Mouse (Mus musculus): Measurements from ENCODE around the gene Trpm3.

Trpm3 gene

DNA sequence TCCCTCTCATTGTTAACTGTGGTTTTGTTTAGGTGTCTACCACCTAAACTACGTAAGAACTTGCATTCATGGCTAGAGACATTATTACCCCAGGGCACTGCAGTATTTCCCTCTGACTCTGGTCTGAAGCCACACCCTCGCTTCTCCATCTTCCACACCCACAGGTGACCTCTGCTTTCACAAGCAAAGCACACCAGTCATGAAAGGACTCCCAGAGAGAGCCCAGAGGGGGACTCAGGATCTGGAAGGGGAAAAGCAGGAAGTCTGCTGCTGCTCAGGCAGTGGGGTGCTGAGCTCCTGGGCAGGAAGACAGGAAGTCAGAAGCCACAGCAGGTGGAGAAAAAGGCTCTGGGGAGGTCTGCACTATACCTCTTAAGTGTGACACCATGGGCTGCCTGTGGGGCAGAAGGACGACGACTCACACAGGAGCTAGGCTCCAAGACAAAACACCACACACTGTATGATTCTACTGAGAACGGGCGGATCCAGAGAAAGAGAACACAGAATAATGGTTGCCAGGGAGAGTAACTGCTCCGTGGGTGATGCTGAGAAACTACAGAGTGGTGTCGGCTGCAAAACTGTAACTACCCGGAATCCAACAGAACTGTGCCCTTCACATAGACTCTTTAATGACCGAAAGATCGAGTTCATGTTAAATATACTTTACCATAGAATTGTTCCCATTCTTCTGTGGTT lies 898.1 kb downstream of the Trpm3 start:
- DNase-seq (ENCODE audit: low spot score): peak; percentile 62

DNA sequence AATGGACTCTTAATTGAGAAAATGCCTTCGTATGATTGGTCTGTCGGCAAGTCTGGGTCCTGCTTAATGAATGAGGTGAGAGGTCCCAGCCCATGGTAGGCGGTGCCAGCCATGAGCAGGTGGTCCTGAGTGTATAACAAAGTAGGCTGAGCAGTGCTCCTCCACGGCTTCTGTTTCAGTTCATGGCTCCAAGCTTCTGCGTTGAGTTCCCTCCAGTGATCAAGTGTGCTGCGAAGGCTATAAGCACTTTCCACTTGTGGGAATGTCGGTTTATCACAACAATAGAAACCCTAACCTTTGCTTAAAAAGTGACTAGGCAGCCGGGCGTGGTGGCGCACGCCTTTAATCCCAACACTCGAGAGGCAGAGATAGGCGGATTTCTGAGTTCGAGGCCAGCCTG lies 898.7 kb downstream of the Trpm3 start:
- no peak for DNase-seq (ENCODE audit: low spot score)

DNA sequence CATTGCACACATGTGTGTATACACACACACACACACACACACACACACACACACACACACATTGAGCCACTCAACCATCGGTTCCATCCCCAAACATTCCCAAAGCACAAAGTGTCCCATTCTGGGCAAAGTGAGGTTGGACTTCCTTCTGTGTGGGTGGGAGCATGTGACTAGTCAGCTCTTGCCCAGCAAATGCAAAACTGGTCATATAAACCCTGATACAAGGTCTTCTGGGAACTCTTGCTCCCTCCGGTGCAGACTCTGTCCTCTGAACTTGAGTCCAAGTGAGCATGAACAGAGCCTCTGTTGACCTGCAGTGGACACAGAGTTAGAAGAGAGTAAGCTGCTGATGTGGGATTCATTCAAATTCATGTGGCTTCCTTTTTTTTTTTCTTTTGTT lies 899.5 kb downstream of the Trpm3 start:
- DNase-seq (ENCODE audit: low spot score): peak; percentile 56

DNA sequence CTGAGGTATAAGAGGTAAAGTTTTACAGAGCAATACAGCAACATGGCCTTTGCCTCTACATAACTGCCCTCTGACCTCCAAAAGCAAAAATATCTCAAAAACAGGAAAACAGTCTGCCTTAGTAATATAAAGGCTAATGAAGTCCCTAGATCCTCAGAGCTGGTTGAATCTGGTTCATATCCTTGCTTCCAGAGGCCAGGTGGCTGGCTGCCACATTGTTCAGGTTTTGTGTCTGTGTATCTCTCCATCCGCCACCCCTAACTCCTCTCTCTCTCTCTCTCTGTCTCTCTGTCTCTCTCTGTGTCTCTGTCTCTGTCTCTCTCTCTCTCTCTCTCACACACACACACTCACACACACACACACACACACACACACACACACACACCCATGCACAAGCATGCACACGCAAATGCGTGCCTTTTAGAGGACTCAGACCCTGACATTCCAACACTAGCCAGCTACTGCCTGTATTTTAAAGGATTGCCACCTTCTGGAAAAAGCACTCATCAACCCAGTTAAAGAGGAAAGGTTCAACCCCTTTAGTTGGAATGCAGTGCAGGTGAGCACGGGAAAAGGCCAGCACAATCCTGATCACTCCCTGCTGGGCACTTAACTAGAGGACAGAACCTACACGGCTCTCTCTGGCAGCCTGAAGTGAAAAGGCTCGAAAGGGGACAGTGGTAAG lies 902.8 kb downstream of the Trpm3 start:
- peak; percentile 52 for DNase-seq (ENCODE audit: low spot score)

DNA sequence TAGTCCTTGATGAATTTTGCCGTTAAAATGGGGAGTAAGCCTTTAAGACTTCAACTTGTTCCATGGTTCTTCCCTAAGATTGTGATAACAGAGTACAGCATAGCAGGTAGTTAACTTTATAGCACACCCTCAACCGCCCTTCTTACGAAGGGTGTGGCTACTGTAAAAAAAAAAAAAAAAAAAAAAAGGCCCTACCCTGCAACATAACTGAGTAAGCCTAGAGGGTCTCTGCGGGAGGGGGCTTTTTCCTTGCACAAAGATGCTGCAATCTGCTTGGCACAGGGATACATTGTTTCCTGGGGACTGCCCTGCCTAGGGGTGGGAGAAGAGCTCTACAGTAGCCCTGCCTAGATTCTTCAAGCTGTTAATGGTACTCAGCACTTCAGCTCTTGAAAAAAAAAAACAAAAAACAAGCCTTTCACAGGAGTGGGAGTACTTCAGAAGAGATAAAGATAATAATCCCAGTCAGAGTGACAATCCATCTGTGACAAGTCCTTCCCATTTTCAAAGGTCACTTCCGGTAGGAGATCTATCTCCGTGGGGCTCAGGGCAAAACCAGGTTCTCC lies 903.4 kb downstream of the Trpm3 start:
- no peak for DNase-seq (ENCODE audit: low spot score)

DNA sequence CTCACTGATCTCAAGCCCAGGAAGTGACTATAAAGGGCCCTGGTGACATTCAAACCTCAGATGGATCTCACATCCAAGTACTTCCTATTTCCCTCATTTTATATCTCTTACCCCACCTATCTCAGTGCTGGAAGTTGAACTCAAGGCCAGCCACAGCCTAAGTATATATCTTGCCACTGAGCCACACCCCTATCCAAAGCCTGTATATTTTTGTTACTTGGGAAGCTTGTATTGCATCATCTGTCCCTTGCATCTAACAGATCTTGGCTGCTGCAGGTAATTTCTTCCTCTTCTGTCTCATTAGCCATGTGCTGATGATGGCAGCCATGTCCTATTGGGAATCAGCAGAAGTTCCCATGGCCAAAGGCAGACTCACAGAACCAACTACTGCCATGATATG lies 904.9 kb downstream of the Trpm3 start:
- no peak for DNase-seq (ENCODE audit: low spot score)
